Mouse (Mus musculus) bone marrow macrophage, adult 2 months (primary cell): ENCODE data around the gene Ovol1.

Experiments
- CTCF ChIP-seq: IDR thresholded peaks from 2 replicates; pipeline ENCODE4 v1.5.1; 2012; ENCODE audit warnings: low read depth, mild to moderate bottlenecking, low read length, moderate library complexity
- POLR2A ChIP-seq: IDR thresholded peaks from 2 replicates; pipeline ENCODE4 v1.6.1; 2012; ENCODE audit warnings: mild to moderate bottlenecking, low read depth, low read length, borderline replicate concordance

DNA sequence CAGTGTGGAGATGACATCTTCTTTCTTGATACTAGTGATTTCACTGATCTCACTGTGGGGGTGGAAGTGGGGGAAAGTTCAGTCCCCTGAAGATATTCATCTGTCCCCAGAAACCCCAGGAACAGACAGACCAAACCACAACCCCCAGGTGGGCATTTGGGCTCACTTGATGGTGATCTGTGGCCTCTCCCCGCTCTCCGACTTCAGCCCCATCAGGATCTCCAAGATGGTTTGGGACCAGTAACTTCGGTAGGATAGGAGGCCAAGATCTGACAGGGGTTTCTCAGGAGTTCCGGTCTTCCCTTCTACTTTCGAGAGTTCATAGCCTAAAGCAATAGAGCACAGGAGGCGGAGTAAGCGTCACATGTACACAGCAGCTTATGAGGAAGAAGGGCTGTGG lies 43.2 kb upstream of the Ovol1 start:
- no peak for TF ChIP-seq CTCF
- no peak for TF ChIP-seq POLR2A
